Mouse (Mus musculus) MEL (cell line): ENCODE data around the gene Gm20388. TPM values are rescaled to one million over a fixed set of nuclear protein-coding genes. Genes with fewer than 3 reads are reported as not detected.

Experiments used
- DNase-seq: peaks from one replicate; pipeline ENCODE4 v3.0.0; 2011; ENCODE audit warnings: low read depth, low spot score
- H3K27ac ChIP-seq: 2 replicates; pipeline ENCODE4 v1.5.1; 2012; ENCODE audit warnings: low read depth, mild to moderate bottlenecking, control low read depth, low read length, moderate library complexity; ENCODE audit not compliant: control insufficient read depth
- H3K27me3 ChIP-seq, 2 experiments: fragments of 150-350 bp in 1 of 2; sonication (generic) in 1 of 2; 2 replicates each; pipeline ENCODE4 v1.6.1; 2012; ENCODE audit warnings: low read length in 2 of 2, mild to moderate bottlenecking in 2 of 2, improper control_type of control experiment in 1 of 2, moderate library complexity in 1 of 2; ENCODE audit not compliant: insufficient read depth in 2 of 2, control insufficient read depth in 1 of 2
- H3K36me3 ChIP-seq, 2 experiments: 2 replicates each; pipeline ENCODE4 v1.6.1; 2012 to 2014; ENCODE audit warnings: low read length in 2 of 2, improper control_type of control experiment in 1 of 2, inconsistent platforms in 1 of 2, mild to moderate bottlenecking in 1 of 2; ENCODE audit not compliant: insufficient read depth in 2 of 2, control insufficient read depth in 1 of 2
- H3K4me1 ChIP-seq, 2 experiments: fragments of 150-350 bp in 1 of 2; sonication (generic) in 1 of 2; 2 replicates each; pipeline ENCODE4 v1.6.1; 2012; ENCODE audit warnings: low read length in 2 of 2, improper control_type of control experiment in 1 of 2, mild to moderate bottlenecking in 1 of 2; ENCODE audit not compliant: insufficient read depth in 2 of 2, control insufficient read depth in 1 of 2
- H3K4me3 ChIP-seq, 2 experiments: fragments of 150-350 bp in 1 of 2; sonication (generic) in 1 of 2; 2 replicates each; pipeline ENCODE4 v1.5.1; 2012; ENCODE audit warnings: low read depth in 2 of 2, low read length in 2 of 2, mild to moderate bottlenecking in 2 of 2, moderate library complexity in 2 of 2, control low read depth in 1 of 2, improper control_type of control experiment in 1 of 2; ENCODE audit not compliant: control insufficient read depth in 1 of 2, insufficient read depth in 1 of 2
- H3K79me2 ChIP-seq: 2 replicates; pipeline ENCODE4 v1.6.1; 2012; ENCODE audit warnings: mild to moderate bottlenecking, low read length, moderate library complexity; ENCODE audit not compliant: control insufficient read depth, poor library complexity, insufficient read depth
- H3K9ac ChIP-seq: 2 replicates; pipeline ENCODE4 v1.6.1; 2012; ENCODE audit warnings: low read depth, mild to moderate bottlenecking, control low read depth, low read length, moderate library complexity; ENCODE audit not compliant: control insufficient read depth, poor library complexity, severe bottlenecking
- H3K9me3 ChIP-seq: fragments of 150-350 bp; sonication (generic); replicated peaks from 2 replicates; pipeline ENCODE4 v1.6.1; 2012; ENCODE audit warnings: mild to moderate bottlenecking, low read length, improper control_type of control experiment, moderate library complexity; ENCODE audit not compliant: insufficient read depth
- BHLHE40 ChIP-seq: IDR thresholded peaks from 2 replicates; pipeline ENCODE4 v1.6.1; 2012; ENCODE audit warnings: low read depth, mild to moderate bottlenecking, inconsistent platforms, low read length, improper control_type of control experiment, borderline replicate concordance
- ELF1 ChIP-seq: IDR thresholded peaks from 2 replicates; pipeline ENCODE4 v1.6.1; 2014; ENCODE audit warnings: low read depth, mild to moderate bottlenecking, inconsistent platforms, low read length, improper control_type of control experiment, moderate library complexity
- EP300 ChIP-seq, 2 experiments: IDR thresholded peaks; 2 replicates each; pipeline ENCODE4 v1.6.1; 2011; ENCODE audit warnings: improper control_type of control experiment in 2 of 2, low read length in 2 of 2, low read depth in 1 of 2, mild to moderate bottlenecking in 1 of 2
- ETS1 ChIP-seq: IDR thresholded peaks from 2 replicates; pipeline ENCODE4 v1.6.1; 2012; ENCODE audit warnings: low read depth, mild to moderate bottlenecking, inconsistent platforms, low read length, improper control_type of control experiment, moderate library complexity
- GABPA ChIP-seq: IDR thresholded peaks from 2 replicates; pipeline ENCODE4 v1.6.1; 2012; ENCODE audit warnings: low read depth, mild to moderate bottlenecking, inconsistent platforms, low read length, improper control_type of control experiment, moderate library complexity
- GATA1 ChIP-seq: IDR thresholded peaks from 2 replicates; pipeline ENCODE4 v1.6.1; 2011; ENCODE audit warnings: low read depth, low read length, improper control_type of control experiment
- KAT2A ChIP-seq: conservative IDR thresholded peaks from 2 replicates; pipeline ENCODE4 v1.6.1; 2012; ENCODE audit warnings: low read depth, low read length, improper control_type of control experiment, inconsistent platforms
- MAFK ChIP-seq: IDR thresholded peaks from 2 replicates; pipeline ENCODE4 v1.6.1; 2011; ENCODE audit warnings: low read depth, mild to moderate bottlenecking, low read length, improper control_type of control experiment, borderline replicate concordance
- MAX ChIP-seq: IDR thresholded peaks from 2 replicates; pipeline ENCODE4 v1.6.1; 2011; ENCODE audit warnings: low read length, improper control_type of control experiment
- MAZ ChIP-seq: IDR thresholded peaks from 2 replicates; pipeline ENCODE4 v1.6.1; 2012; ENCODE audit warnings: low read depth, mild to moderate bottlenecking, inconsistent platforms, low read length, improper control_type of control experiment
- MEF2A ChIP-seq: IDR thresholded peaks from 2 replicates; pipeline ENCODE4 v1.6.1; 2014; ENCODE audit warnings: low read depth, mild to moderate bottlenecking, inconsistent platforms, low read length, improper control_type of control experiment; ENCODE audit not compliant: poor library complexity, insufficient replicate concordance, severe bottlenecking; ENCODE audit errors: extremely low read depth
- MXI1 ChIP-seq: IDR thresholded peaks from 2 replicates; pipeline ENCODE4 v1.6.1; 2011; ENCODE audit warnings: mild to moderate bottlenecking, low read depth, low read length, improper control_type of control experiment
- MYC ChIP-seq: IDR thresholded peaks from 2 replicates; pipeline ENCODE4 v1.6.1; 2011; ENCODE audit warnings: low read depth, mild to moderate bottlenecking, low read length, improper control_type of control experiment, moderate library complexity
- NELFE ChIP-seq: IDR thresholded peaks from 2 replicates; pipeline ENCODE4 v1.6.1; 2011; ENCODE audit warnings: low read depth, low read length, improper control_type of control experiment
- NRF1 ChIP-seq: IDR thresholded peaks from 2 replicates; pipeline ENCODE4 v1.6.1; 2014; ENCODE audit warnings: low read depth, mild to moderate bottlenecking, inconsistent platforms, low read length, improper control_type of control experiment, moderate library complexity; ENCODE audit not compliant: poor library complexity, insufficient read depth, severe bottlenecking
- POLR2A ChIP-seq, 2 experiments: IDR thresholded peaks; 2 replicates each; pipeline ENCODE4 v1.6.1; 2011 to 2012; ENCODE audit warnings: low read length in 2 of 2, mild to moderate bottlenecking in 2 of 2, control low read depth in 1 of 2, improper control_type of control experiment in 1 of 2, low read depth in 1 of 2, moderate library complexity in 1 of 2; ENCODE audit not compliant: control insufficient read depth in 1 of 2, insufficient read depth in 1 of 2, poor library complexity in 1 of 2
- POLR2AphosphoS2 ChIP-seq: IDR thresholded peaks from 2 replicates; pipeline ENCODE4 v1.6.1; 2011; ENCODE audit warnings: low read length, improper control_type of control experiment
- RAD21 ChIP-seq: IDR thresholded peaks from 2 replicates; pipeline ENCODE4 v1.6.1; 2011; ENCODE audit warnings: mild to moderate bottlenecking, low read depth, low read length, improper control_type of control experiment
- ZMIZ1 ChIP-seq: IDR thresholded peaks from 2 replicates; pipeline ENCODE4 v1.6.1; 2012; ENCODE audit warnings: low read depth, mild to moderate bottlenecking, inconsistent platforms, low read length, improper control_type of control experiment, moderate library complexity
- ZNF384 ChIP-seq: IDR thresholded peaks from 2 replicates; pipeline ENCODE4 v1.6.1; 2012; ENCODE audit warnings: low read depth, mild to moderate bottlenecking, inconsistent platforms, low read length, improper control_type of control experiment
- polyA plus RNA-seq, 2 experiments: library from polyadenylated mRNA; stranded (reverse) in 1 of 2; unstranded in 1 of 2; fragments of >175 nt in 1 of 2; fragments of >200 nt in 1 of 2; gene quantifications; 2 replicates each; pipeline versions ENCODE4 v1.2.1 to v1.2.4; 2012; ENCODE audit warnings: low replicate concordance in 2 of 2, low read depth in 1 of 2; ENCODE audit not compliant: insufficient read length in 2 of 2, insufficient read depth in 1 of 2, missing spikeins in 1 of 2
- total RNA-seq: library from RNA; depleted of rRNA; stranded (reverse); fragments of 300-350 nt; gene quantifications from 2 replicates; pipeline ENCODE4 v1.2.3, GENCODE M21; 2012

The Gm20388 gene
- total and polyA plus RNA-seq, 3 experiments = 11.1 to 17.8 TPM; not detected in 1

DNA sequence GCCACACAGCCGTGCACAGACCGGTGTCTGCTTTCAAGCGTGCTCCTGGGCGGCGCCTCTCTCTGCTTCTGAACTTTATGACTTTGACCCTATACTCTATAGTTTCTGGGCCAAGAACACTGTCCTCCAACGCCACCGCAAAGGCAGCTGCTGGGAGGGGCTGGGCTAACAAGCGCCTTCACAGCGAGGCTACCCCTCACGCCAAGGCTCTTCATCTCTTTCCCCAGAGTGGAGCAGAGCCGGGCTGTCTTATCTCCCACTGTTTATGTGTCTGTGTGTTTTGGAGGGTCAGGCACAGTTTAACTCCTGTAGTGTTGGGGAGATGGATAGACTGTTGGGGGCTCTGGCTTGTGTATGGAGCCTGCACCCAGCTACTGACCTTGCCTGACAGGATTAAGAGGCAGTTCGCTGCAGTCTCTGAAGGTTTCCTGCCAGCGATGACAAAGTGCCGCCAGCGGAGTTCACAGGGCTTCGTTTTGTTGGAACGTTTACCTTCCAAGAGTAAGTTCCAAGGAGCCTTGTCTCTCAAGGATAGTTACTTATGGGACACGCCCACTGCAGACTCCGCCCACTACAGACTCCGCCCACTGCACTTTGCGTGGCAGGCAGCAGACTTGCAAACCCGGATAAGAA lies 783.3 kb downstream of the Gm20388 start:
- H3K27me3 ChIP-seq = no peaks in the 10 kb centered on the region
- no peaks in the 10 kb centered on the region for H3K79me2 ChIP-seq
- H3K4me3 ChIP-seq = no peak overlapping the region
- H3K9me3 ChIP-seq = no peaks in the 10 kb centered on the region
- no peaks in the 10 kb centered on the region for H3K4me1 ChIP-seq
- H3K36me3 ChIP-seq = no peaks in the 10 kb centered on the region
- no peak overlapping the region for H3K9ac ChIP-seq
- DNase-seq = no peak
- no peak overlapping the region for H3K27ac ChIP-seq
- no peak for TF ChIP-seq MXI1
- TF ChIP-seq ELF1 = no peak
- TF ChIP-seq ZNF384 = no peak
- no peak for TF ChIP-seq MAZ
- no peak for TF ChIP-seq GABPA
- no peak for TF ChIP-seq POLR2A (IDR thresholded peaks at IDR 0.05; ENCODE audit: control insufficient read depth in 1 of 2, insufficient read depth in 1 of 2, low read depth in 1 of 2, low read length in 2 of 2, poor library complexity in 1 of 2)
- TF ChIP-seq MAFK = no peak
- TF ChIP-seq ZMIZ1 = no peak
- TF ChIP-seq GATA1 = no peak
- TF ChIP-seq NRF1 = no peak
- no peak for TF ChIP-seq MEF2A
- no peak for TF ChIP-seq RAD21

- Histone ChIP-seq H3K27ac (no peak overlapping the region), H3K4me3 (no peak overlapping the region), H3K27me3 (no peaks in the 10 kb centered on the region), H3K79me2 (no peaks in the 10 kb centered on the region), H3K4me1 (no peaks in the 10 kb centered on the region), H3K36me3 (no peaks in the 10 kb centered on the region)
- no peak for TF ChIP-seq EP300 (IDR thresholded peaks at IDR 0.05; ENCODE audit: low read depth in 1 of 2, low read length in 2 of 2)
- TF ChIP-seq MAZ = no peak
- no peak for TF ChIP-seq ETS1
- TF ChIP-seq MAX = no peak
- no peak for TF ChIP-seq GABPA
- no peak for TF ChIP-seq POLR2AphosphoS2
- no peak for TF ChIP-seq BHLHE40
- TF ChIP-seq MXI1 = no peak
- TF ChIP-seq MYC = no peak
- no peak for TF ChIP-seq ZMIZ1
- no peak for TF ChIP-seq ZNF384
- TF ChIP-seq MEF2A = no peak
- no peak for TF ChIP-seq NELFE
- no peak for TF ChIP-seq KAT2A
- no peak for TF ChIP-seq ELF1
- TF ChIP-seq, all 39 proteins: peak for 0
- H3K9me3 ChIP-seq = no peaks in the 10 kb centered on the region
- H3K9ac ChIP-seq = no peak overlapping the region
- no peak for DNase-seq
These were observed 785.9 kb downstream of the Gm20388 start for GRCm38 (mm10) chr8:120696401-120697153.
